Mouse (Mus musculus) thymus, adult 2 months (tissue): Measurements from ENCODE around the gene Cbarp.

ENCODE experiments used
- CTCF ChIP-seq: fragments of 200-500 bp; IDR thresholded peaks from 2 replicates; pipeline ENCODE4 v1.5.1; 2012; ENCODE audit warnings: mild to moderate bottlenecking, control low read depth, low read length, moderate library complexity, borderline replicate concordance; ENCODE audit not compliant: control insufficient read depth, poor library complexity, insufficient read depth; ENCODE audit errors: extremely low read depth
- POLR2A ChIP-seq: fragments of 200-500 bp; IDR thresholded peaks from 2 replicates; pipeline ENCODE4 v1.6.1; 2012; ENCODE audit warnings: mild to moderate bottlenecking, low read length, control low read depth, moderate library complexity; ENCODE audit not compliant: control insufficient read depth, poor library complexity, insufficient read depth; ENCODE audit errors: extremely low read depth

DNA sequence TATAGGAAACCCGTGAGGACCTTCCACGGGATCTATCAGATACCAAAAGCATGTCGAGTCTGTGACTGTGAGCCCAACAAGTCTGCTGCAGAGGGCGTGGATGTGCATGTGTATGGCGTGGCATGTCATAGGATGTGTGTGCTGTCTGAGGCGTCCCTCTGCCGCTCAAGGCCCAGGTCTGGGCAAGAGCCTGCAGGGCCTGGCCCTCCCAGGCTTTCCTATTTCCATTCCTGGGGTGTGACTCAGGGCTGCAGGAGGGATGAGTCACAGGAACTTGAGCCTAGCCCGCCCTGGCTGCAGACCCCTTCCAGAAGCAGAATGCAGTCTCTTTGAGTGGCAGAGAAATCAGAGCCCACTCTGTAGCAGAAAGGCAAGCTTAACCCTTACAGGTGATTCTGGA, 23.1 kb upstream of the Cbarp start:
- no peak for TF ChIP-seq CTCF
- TF ChIP-seq POLR2A = no peak
